Mouse (Mus musculus) lung, postnatal 0 days (tissue): ENCODE measurements around the gene Serpinf2. TPM values are rescaled to one million over a fixed set of nuclear protein-coding genes. Genes with fewer than 3 reads are reported as not detected.

Experiments used
- ATAC-seq: fragments of 200-750 bp; cut with Nextera tagmentation; 2 replicates; pipeline ENCODE4 v1.8.0; 2017; ENCODE audit warnings: moderate library complexity
- DNase-seq: peaks from one replicate; pipeline ENCODE4 v3.0.0-alpha.2; 2016; ENCODE audit warnings: low spot score
- H3K27ac ChIP-seq: fragments of 300-500 bp; sonication (generic); 2 replicates; pipeline ENCODE4 v1.5.1; 2014; ENCODE audit warnings: antibody characterized with exemption, mild to moderate bottlenecking, low read length, mixed read lengths
- H3K27me3 ChIP-seq: fragments of 300-500 bp; sonication (generic); replicated peaks from 2 replicates; pipeline ENCODE4 v1.6.1; 2014; ENCODE audit warnings: low read length, mixed read lengths; ENCODE audit not compliant: insufficient read depth
- H3K36me3 ChIP-seq: fragments of 300-500 bp; sonication (generic); 2 replicates; pipeline ENCODE4 v1.6.1; 2014; ENCODE audit warnings: low read length, mixed read lengths; ENCODE audit not compliant: insufficient read depth
- H3K4me1 ChIP-seq: fragments of 300-500 bp; sonication (generic); 2 replicates; pipeline ENCODE4 v1.6.1; 2014; ENCODE audit warnings: antibody characterized with exemption, low read depth, low read length, mixed read lengths; ENCODE audit not compliant: insufficient read depth
- H3K4me2 ChIP-seq: fragments of 300-500 bp; sonication (generic); replicated peaks from 2 replicates; pipeline ENCODE4 v1.6.1; 2014; ENCODE audit warnings: low read depth, mild to moderate bottlenecking, low read length, moderate library complexity, mixed read lengths
- H3K4me3 ChIP-seq: fragments of 300-500 bp; sonication (generic); 2 replicates; pipeline ENCODE4 v1.5.1; 2014; ENCODE audit warnings: low read depth, low read length
- H3K9ac ChIP-seq: fragments of 300-500 bp; sonication (generic); replicated peaks from 2 replicates; pipeline ENCODE4 v1.6.1; 2014; ENCODE audit warnings: low read depth, mild to moderate bottlenecking
- H3K9me3 ChIP-seq: fragments of 300-500 bp; sonication (generic); 2 replicates; pipeline ENCODE4 v1.6.1; 2016; ENCODE audit warnings: low read length, mixed read lengths
- CTCF ChIP-seq: IDR thresholded peaks from 2 replicates; pipeline ENCODE4 v1.5.1; 2016; ENCODE audit warnings: antibody characterized with exemption, mild to moderate bottlenecking
- EP300 ChIP-seq: IDR thresholded peaks from 2 replicates; pipeline ENCODE4 v1.6.1; 2016; ENCODE audit warnings: antibody characterized with exemption, mild to moderate bottlenecking, control low read depth
- WGBS: fragments of 180-500 bp; shearing (Covaris S2); extraction: QIAGEN DNeasy Blood & Tissue Kit; methylation state at CpG from one replicate; pipeline ENCODE4 v1.1.7; 2014; 5-methylcytosine and 5-hydroxymethylcytosine counted together
- polyA plus RNA-seq: library from polyadenylated mRNA; unstranded; fragments of >200 nt; fragmentation: Nextera tagmentation; extraction: Ambion mirVana; gene quantifications from 2 replicates; pipeline ENCODE4 v1.2.1, GENCODE M21; 2015

Serpinf2 gene
- polyA plus RNA-seq, 1 experiment from 2014 or later: 0.19 TPM

- peak; percentile 73 for DNase-seq
- H3K4me3 ChIP-seq: no peak overlapping the region
- peaks cover 11% of the 10 kb centered on the region; the same call in 1 of the 2 replicates for H3K4me1 ChIP-seq
- H3K4me2 ChIP-seq: 0 out of 2 replicates have a peak overlapping the region, but pooled peaks have one; percentile 27
- no peaks in the 10 kb centered on the region for H3K27me3 ChIP-seq
- H3K9me3 ChIP-seq: no peaks in the 10 kb centered on the region
- ATAC-seq: peak; percentile 53
- peaks cover 13% of the 10 kb centered on the region for H3K36me3 ChIP-seq
- TF ChIP-seq CTCF: no peak
- TF ChIP-seq EP300: peak; percentile 68
- WGBS: 60% methylated on average over 8 of the region's 8 CpGs
- peak overlapping the region; percentile 3; the same call in 1 of the 2 replicates for H3K27ac ChIP-seq
- no peak overlapping the region for H3K9ac ChIP-seq
These were observed 11.0 kb upstream of the Serpinf2 start for GRCm38 (mm10) chr11:75450304-75450908.

DNA sequence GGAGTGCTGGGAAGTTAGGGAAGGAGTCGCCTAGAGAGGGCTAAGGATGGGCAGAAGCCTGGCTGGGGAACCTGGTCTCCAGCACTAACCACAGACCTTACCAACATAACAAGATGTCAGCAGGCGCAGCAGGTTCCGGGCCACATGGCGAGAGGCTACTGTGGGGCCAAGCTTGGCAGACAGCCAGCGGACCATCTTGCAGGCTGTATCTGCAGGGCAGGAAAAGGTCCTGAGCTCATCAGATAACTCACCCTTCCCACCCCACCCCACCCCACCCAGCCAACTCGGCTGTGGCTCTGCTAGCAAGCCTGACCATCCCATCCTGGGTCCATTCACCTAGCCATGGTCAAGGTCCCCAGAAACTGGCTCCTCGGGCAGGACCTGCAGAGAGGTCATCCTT lies 10.3 kb upstream of the Serpinf2 start:
- no peak overlapping the region for H3K9ac ChIP-seq
- no peak for TF ChIP-seq EP300
- no peak for TF ChIP-seq CTCF
- ATAC-seq (no peak), DNase-seq (no peak)
- no peak overlapping the region for H3K4me3 ChIP-seq
- no peak overlapping the region for H3K27ac ChIP-seq
- no peaks in the 10 kb centered on the region for H3K27me3 ChIP-seq
- H3K9me3 ChIP-seq: no peaks in the 10 kb centered on the region
- peaks cover 8% of the 10 kb centered on the region; the same call in 1 of the 2 replicates for H3K4me1 ChIP-seq
- no peak overlapping the region for H3K4me2 ChIP-seq
- WGBS: 67% methylated on average over 7 of the region's 7 CpGs
- peaks cover 17% of the 10 kb centered on the region for H3K36me3 ChIP-seq

DNA sequence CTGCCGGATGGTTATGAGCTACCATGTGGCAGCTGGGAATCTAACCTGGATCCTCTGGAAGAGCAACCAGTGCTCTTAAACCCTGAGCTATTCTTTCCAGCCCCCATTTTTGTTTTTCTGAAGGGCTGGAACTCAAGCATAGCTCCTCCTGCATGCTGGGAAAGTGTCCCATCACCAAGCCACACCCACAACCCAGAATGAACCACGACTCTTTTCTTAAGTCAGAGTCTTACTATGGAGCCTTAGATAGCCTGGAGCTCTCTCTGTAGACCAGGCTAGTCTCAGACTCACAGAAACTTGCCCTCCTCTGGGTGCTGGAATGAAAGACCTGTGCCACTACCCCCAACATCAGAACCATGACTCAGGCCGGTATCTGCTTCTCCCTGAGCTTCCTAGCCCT lies 9.2 kb upstream of the Serpinf2 start:
- Histone ChIP-seq H3K36me3 (peaks cover 22% of the 10 kb centered on the region), H3K4me2 (no peak overlapping the region)
- 70% methylated on average over 3 of the region's 3 CpGs for WGBS

GRCm38 (mm10) chr11:75443711-75444110 lies 4.3 kb upstream of the Serpinf2 start:
- TF ChIP-seq EP300 (no peak), CTCF (no peak)
- Histone ChIP-seq H3K27me3 (no peaks in the 10 kb centered on the region), H3K9ac (no peak overlapping the region), H3K4me2 (no peak overlapping the region), H3K4me3 (no peak overlapping the region), H3K36me3 (peaks cover 38% of the 10 kb centered on the region), H3K4me1 (no peaks in the 10 kb centered on the region), H3K9me3 (no peaks in the 10 kb centered on the region), H3K27ac (no peak overlapping the region)
- no peak for ATAC-seq
- WGBS: 68% methylated on average over 8 of the region's 8 CpGs
- DNase-seq: no peak

More for the DNA sequence above, 9.2 kb upstream of the Serpinf2 start:
- Histone ChIP-seq H3K27ac (no peak overlapping the region), H3K27me3 (no peaks in the 10 kb centered on the region), H3K9me3 (no peaks in the 10 kb centered on the region), H3K9ac (no peak overlapping the region), H3K4me3 (no peak overlapping the region), H3K4me1 (peaks cover 3% of the 10 kb centered on the region; the same call in 1 of the 2 replicates)
- ATAC-seq (no peak), DNase-seq (no peak)
- TF ChIP-seq EP300 (no peak), CTCF (no peak)

- H3K27me3 ChIP-seq: no peaks in the 10 kb centered on the region
- DNase-seq (no peak), ATAC-seq (no peak)
- H3K4me1 ChIP-seq: no peaks in the 10 kb centered on the region
- no peaks in the 10 kb centered on the region for H3K9me3 ChIP-seq
- H3K4me3 ChIP-seq: no peak overlapping the region
- no peak for TF ChIP-seq CTCF
- TF ChIP-seq EP300: no peak
- no peak overlapping the region for H3K9ac ChIP-seq
- 86% methylated on average over 16 of the region's 16 CpGs for WGBS
- H3K36me3 ChIP-seq: peaks cover 32% of the 10 kb centered on the region
- no peak overlapping the region for H3K27ac ChIP-seq
- H3K4me2 ChIP-seq: no peak overlapping the region
These were observed 2.2 kb upstream of the Serpinf2 start for GRCm38 (mm10) chr11:75441601-75442000.

DNA sequence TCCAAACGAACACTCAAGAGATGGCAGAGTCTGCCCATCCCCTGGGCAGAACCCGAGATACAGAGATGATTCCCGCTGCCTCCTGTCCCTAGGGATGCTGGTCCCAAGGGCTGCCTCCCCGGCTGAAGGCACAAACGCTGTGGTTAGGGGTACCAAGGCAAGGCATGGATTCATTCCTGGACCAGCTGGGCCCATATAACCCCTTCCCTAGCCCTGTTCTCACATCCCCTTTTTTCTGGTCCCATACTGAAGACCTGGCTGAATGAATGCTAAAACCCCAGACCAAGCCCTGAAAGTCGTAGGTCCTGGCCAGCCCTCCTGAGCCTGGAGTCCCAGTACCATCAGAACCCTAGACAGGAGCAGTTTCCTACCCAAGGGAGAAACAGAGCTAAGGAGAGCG lies 1.6 kb upstream of the Serpinf2 start:
- no peak for ATAC-seq
- H3K27me3 ChIP-seq: no peaks in the 10 kb centered on the region
- no peak overlapping the region for H3K27ac ChIP-seq
- DNase-seq: no peak
- no peak overlapping the region for H3K4me3 ChIP-seq
- WGBS: 81% methylated on average over 7 of the region's 7 CpGs
- no peak overlapping the region for H3K4me2 ChIP-seq
- H3K4me1 ChIP-seq: no peaks in the 10 kb centered on the region
- H3K9ac ChIP-seq: no peak overlapping the region
- no peaks in the 10 kb centered on the region for H3K9me3 ChIP-seq
- peaks cover 31% of the 10 kb centered on the region for H3K36me3 ChIP-seq
- TF ChIP-seq CTCF: no peak
- no peak for TF ChIP-seq EP300

- Histone ChIP-seq H3K4me2 (no peak overlapping the region), H3K4me1 (no peaks in the 10 kb centered on the region), H3K9ac (no peak overlapping the region), H3K27me3 (no peaks in the 10 kb centered on the region), H3K27ac (no peak overlapping the region), H3K36me3 (peaks cover 23% of the 10 kb centered on the region), H3K4me3 (no peak overlapping the region), H3K9me3 (no peaks in the 10 kb centered on the region)
- TF ChIP-seq CTCF (no peak), EP300 (no peak)
- DNase-seq (no peak), ATAC-seq (no peak)
- 100% methylated on average over 2 of the region's 3 CpGs for WGBS
These were observed 560 bp upstream of the Serpinf2 start for GRCm38 (mm10) chr11:75439951-75440350.
